Mouse (Mus musculus) midbrain, embryonic 13.5 days (tissue): Measurements from ENCODE around the gene Nr2c2. TPM values are rescaled to one million over a fixed set of nuclear protein-coding genes. Genes with fewer than 3 reads are reported as not detected.

ENCODE experiments used
- ATAC-seq: fragments of 200-750 bp; cut with Nextera tagmentation; 2 replicates; pipeline ENCODE4 v1.8.0; 2017; ENCODE audit warnings: mild to moderate bottlenecking, moderate TSS enrichment, moderate library complexity
- H3K27ac ChIP-seq: fragments of 300-500 bp; sonication (generic); 2 replicates; pipeline ENCODE4 v1.5.1; 2015; ENCODE audit warnings: inconsistent platforms, mild to moderate bottlenecking, moderate library complexity
- H3K27me3 ChIP-seq: fragments of 300-500 bp; sonication (generic); 2 replicates; pipeline ENCODE4 v1.6.1; 2015; ENCODE audit warnings: mild to moderate bottlenecking, inconsistent platforms
- H3K36me3 ChIP-seq: fragments of 300-500 bp; sonication (generic); 2 replicates; pipeline ENCODE4 v1.6.1; 2015; ENCODE audit warnings: mild to moderate bottlenecking, inconsistent platforms
- H3K4me1 ChIP-seq: fragments of 300-500 bp; sonication (generic); replicated peaks from 2 replicates; pipeline ENCODE4 v1.6.1; 2015; ENCODE audit warnings: inconsistent platforms
- H3K4me2 ChIP-seq: fragments of 300-500 bp; sonication (generic); replicated peaks from 2 replicates; pipeline ENCODE4 v1.6.1; 2015; ENCODE audit warnings: moderate library complexity, mild to moderate bottlenecking, inconsistent platforms
- H3K4me3 ChIP-seq: fragments of 300-500 bp; sonication (generic); replicated peaks from 2 replicates; pipeline ENCODE4 v1.5.1; 2015; ENCODE audit warnings: mild to moderate bottlenecking, inconsistent platforms
- H3K9ac ChIP-seq: fragments of 300-500 bp; sonication (generic); replicated peaks from 2 replicates; pipeline ENCODE4 v1.6.1; 2015; ENCODE audit warnings: mild to moderate bottlenecking, inconsistent platforms
- H3K9me3 ChIP-seq: fragments of 300-500 bp; sonication (generic); 2 replicates; pipeline ENCODE4 v1.6.1; 2016; ENCODE audit warnings: mild to moderate bottlenecking, inconsistent platforms
- WGBS: fragments of 180-500 bp; shearing (Covaris S2); methylation state at CpG from one replicate; pipeline ENCODE4 v1.1.7; 2015; 5-methylcytosine and 5-hydroxymethylcytosine counted together
- polyA plus RNA-seq: library from polyadenylated mRNA; unstranded; fragments of >200 nt; fragmentation: Nextera tagmentation; extraction: Ambion mirVana; gene quantifications from 2 replicates; pipeline ENCODE4 v1.2.1, GENCODE M21; 2015

Gene Nr2c2
- polyA plus RNA-seq, result 22.0 and 23.9 TPM in 2 replicates

DNA sequence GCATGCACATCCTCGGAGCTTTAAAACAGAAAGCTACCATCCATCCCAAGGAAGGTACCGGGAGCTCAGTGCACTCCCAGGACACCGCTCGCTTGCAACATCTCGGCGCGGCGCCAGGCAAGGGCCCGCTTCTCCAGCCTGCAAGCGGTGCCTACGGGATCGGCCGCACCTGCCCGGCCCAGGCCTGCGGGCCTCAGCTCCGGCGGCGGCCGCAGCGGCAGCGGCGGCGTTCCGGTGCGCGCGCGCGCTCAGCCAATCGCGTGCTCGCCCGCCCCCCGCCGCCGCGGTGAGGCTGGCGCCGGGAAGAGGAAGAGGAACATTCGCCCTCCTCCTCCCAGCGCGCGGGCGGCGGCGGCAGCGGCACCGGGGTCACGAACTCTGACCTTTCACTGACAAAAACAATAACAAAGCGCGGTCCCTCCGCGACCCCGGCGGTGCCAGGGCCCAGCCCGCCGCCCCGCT lies at the start of gene Nr2c2:
Gene Nr2c2, plus strand, starts transcription at position 261 of the 462 bp plus-strand sequence.
- peak; percentile 60 for ATAC-seq
- Histone ChIP-seq H3K27ac (peak within 1 kb of the TSS; percentile 99), H3K9ac (peak within 1 kb of the TSS; percentile 98), H3K9me3 (no peaks in the 10 kb centered on the region), H3K4me2 (peak within 1 kb of the TSS; percentile 65), H3K27me3 (no peaks in the 10 kb centered on the region), H3K4me3 (peak within 1 kb of the TSS; percentile 97), H3K4me1 (peaks cover 43% of the 10 kb centered on the region), H3K36me3 (no peaks in the 10 kb centered on the region)
- under 1% methylated on average over 55 of the region's 58 CpGs for WGBS

DNA sequence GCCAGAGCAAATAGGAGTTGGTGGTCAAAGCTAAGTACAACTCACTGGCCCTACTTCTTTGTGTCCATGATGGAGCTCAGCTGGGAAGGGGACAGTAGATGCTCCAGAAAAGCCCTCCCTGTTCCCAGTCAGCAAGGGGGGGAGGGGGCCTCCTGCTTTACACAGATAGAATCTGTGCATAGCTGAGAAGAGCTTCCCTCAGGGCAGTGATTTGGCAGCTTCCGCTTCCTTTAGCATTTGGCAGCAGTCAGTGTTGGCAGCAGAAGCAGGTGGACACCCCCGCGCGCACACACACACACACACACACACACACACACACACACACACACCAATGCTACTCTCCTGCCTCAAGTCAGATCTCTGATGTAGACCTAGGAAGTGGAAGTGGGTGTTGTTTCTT lies 49.1 kb upstream of the Nr2c2 start:
- H3K9me3 ChIP-seq, result no peaks in the 10 kb centered on the region
- no peak for ATAC-seq
- H3K4me1 ChIP-seq, result no peaks in the 10 kb centered on the region
- H3K27ac ChIP-seq, result no peak overlapping the region
- no peak overlapping the region for H3K4me3 ChIP-seq
- H3K9ac ChIP-seq, result no peak overlapping the region
- WGBS, result 88% methylated on average over 4 of the region's 4 CpGs
- no peak overlapping the region for H3K4me2 ChIP-seq
- no peaks in the 10 kb centered on the region for H3K36me3 ChIP-seq
- H3K27me3 ChIP-seq, result no peaks in the 10 kb centered on the region

DNA sequence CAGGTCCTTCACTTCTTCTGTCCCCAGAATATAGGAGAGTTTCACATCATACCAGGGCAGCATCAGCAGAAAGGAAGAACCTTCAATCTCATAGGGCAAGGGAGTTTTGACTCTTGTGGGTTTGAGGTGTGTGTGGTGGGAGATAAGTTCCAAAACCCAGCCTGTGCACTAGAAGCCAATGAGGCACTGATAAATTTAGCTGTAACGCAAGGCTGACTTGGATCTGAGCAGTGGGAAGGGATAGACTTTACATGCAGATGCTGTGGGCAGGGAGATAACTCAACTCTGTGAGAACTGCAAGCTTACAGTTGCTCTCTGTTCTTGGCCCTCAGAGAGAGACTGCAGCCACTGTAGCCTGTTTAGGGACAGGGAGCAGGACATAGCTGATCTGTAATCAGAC lies 48.3 kb upstream of the Nr2c2 start:
- Histone ChIP-seq H3K9ac (no peak overlapping the region), H3K4me2 (no peak overlapping the region), H3K4me3 (no peak overlapping the region), H3K4me1 (no peaks in the 10 kb centered on the region), H3K36me3 (no peaks in the 10 kb centered on the region), H3K9me3 (no peaks in the 10 kb centered on the region), H3K27me3 (no peaks in the 10 kb centered on the region), H3K27ac (no peak overlapping the region)
- no peak for ATAC-seq
- WGBS, result 97% methylated on average over 1 of the region's 1 CpGs

DNA sequence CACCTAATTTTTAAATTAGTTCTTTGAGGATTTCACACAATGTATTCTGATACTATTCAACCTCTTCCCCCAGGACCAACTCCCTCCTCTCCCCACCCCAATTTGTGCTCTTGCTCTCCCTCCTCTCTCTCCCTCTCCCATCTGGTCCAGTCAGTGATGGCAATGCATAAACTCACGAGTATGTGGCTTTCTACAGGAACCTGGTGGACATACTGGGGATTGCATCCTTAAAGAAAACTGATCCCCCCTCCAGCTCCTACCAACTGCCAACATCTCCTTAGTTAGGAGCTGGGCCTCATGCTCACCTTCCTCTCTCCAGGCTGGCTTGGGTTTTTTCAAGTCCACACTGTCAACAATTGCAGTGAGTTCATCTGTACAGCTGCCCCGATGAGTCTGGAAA lies 33.4 kb upstream of the Nr2c2 start:
- Histone ChIP-seq H3K9ac (no peak overlapping the region), H3K4me1 (no peaks in the 10 kb centered on the region), H3K36me3 (no peaks in the 10 kb centered on the region), H3K4me3 (no peak overlapping the region), H3K27me3 (no peaks in the 10 kb centered on the region), H3K4me2 (no peak overlapping the region), H3K9me3 (no peaks in the 10 kb centered on the region; the same call in 1 of the 2 replicates), H3K27ac (no peak overlapping the region)
- 52% methylated on average over 2 of the region's 2 CpGs for WGBS
- no peak for ATAC-seq

DNA sequence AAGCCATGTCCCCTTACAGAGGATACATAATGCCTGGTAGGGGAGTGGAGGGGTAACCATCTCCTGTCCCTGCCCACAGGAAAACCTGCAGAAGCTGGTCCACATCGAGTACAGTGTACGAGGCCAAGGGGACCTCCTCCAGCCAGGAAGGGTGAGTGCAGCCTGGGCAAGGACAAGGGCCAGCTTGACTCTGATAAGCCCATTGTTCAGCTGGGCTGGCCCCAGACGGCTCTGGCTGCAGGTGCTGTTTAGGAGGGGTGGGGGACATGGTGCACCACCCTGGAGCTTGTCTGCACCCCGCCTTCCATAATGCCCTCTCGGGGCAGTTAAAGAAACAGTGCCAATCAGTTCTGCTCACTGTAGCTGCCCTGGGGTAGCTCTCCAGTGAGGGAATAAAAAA lies 29.5 kb upstream of the Nr2c2 start:
- H3K4me2 ChIP-seq, result no peak overlapping the region
- 55% methylated on average over 5 of the region's 5 CpGs for WGBS
- H3K4me3 ChIP-seq, result no peak overlapping the region
- no peaks in the 10 kb centered on the region for H3K9me3 ChIP-seq
- no peaks in the 10 kb centered on the region for H3K4me1 ChIP-seq
- no peak overlapping the region for H3K27ac ChIP-seq
- H3K27me3 ChIP-seq, result no peaks in the 10 kb centered on the region
- no peak overlapping the region; the same call in 1 of the 2 replicates for H3K9ac ChIP-seq
- H3K36me3 ChIP-seq, result no peaks in the 10 kb centered on the region
- no peak for ATAC-seq

DNA sequence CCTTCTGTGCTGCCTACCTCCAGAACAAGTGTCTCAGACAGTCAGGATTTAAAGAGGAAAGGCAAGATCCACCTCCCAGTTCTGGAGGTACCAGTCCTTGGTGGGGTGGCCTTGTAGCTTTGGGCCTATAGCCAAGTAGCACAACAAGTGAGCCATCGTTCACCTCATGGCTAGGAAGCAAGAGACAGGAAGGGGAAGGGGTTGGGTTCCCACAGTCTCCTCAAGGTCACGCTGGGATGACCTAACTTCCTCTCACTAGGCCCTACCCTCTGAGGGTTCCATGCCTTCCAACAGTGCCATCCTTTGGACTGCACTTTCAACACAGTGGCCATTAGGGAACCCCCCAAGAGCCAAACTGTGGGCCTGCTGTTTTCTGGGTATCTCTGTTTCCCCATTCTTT lies 27.7 kb upstream of the Nr2c2 start:
- H3K36me3 ChIP-seq, result no peaks in the 10 kb centered on the region
- ATAC-seq, result no peak
- no peak overlapping the region for H3K4me3 ChIP-seq
- H3K27ac ChIP-seq, result no peak overlapping the region
- no peak overlapping the region for H3K4me2 ChIP-seq
- no peaks in the 10 kb centered on the region for H3K27me3 ChIP-seq
- H3K9ac ChIP-seq, result no peak overlapping the region
- WGBS, result 84% methylated on average over 2 of the region's 2 CpGs
- no peaks in the 10 kb centered on the region for H3K9me3 ChIP-seq
- 0 out of 2 replicates have a peak, but pooled peaks cover 3% of the 10 kb centered on the region for H3K4me1 ChIP-seq

DNA sequence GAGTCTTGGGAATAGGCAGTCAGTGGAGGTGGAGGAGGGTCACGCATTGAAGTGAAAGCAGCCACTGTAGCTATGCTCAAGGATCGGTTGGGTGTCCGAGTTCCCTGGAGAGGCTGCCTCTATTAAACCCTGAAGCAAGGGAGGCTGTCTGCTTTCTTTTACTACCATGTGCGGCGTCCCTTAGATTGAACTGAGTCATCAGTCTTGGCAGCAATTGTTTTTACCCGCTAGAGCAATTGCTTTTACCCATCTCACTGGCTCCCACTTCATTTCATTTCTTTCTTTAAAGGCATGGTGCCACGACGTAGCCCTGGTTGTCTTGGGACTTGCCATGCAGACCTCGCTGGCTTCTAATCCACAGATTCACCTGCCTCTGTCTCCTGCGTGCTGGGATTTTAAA lies 27.1 kb upstream of the Nr2c2 start:
- ATAC-seq, result no peak
- H3K9ac ChIP-seq, result no peak overlapping the region
- 80% methylated on average over 10 of the region's 10 CpGs for WGBS

DNA sequence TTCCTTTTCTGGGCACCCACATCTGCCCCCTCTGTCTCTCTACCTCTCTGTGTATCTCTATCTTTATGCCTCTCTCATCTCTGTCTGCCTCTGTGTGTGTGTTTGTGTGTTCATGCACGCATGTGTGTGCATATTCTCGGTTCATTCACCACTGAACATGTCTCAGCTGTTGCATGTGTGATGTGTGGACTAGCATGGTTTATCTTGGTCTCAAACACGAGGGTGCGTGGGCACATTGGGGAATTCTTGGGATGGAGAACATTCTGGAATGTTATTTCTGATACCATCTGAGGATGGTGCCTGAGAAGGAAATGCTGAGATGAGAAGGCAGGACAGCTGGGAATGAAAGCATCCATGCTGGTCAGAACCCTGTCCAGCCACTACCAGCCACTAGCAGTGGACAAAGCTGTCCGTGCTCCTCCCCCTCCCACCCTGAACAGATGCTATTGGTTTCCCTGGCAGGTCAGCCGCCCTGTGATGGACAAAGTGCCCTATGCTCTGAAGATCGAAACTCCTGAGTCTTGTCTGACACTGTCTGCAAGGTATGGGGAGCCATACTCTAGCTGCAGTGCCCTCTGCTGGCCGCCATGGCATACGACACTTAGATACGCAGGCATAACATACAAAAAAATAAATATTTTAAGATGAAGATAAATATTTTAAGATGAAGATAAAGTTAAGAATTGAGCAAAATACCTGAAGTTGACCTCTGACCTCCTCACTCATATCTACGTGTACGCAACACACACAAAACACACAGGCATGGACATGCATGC lies 25.3 kb upstream of the Nr2c2 start:
- H3K9me3 ChIP-seq, result no peaks in the 10 kb centered on the region
- H3K27me3 ChIP-seq, result no peaks in the 10 kb centered on the region
- no peak overlapping the region for H3K27ac ChIP-seq
- peak; percentile 44; the same call in 1 of the 2 replicates for ATAC-seq
- no peak overlapping the region for H3K4me2 ChIP-seq
- H3K9ac ChIP-seq, result no peak overlapping the region
- H3K4me3 ChIP-seq, result no peak overlapping the region
- 0 out of 2 replicates have a peak, but pooled peaks cover 3% of the 10 kb centered on the region for H3K4me1 ChIP-seq
- no peaks in the 10 kb centered on the region for H3K36me3 ChIP-seq
- WGBS, result 53% methylated on average over 12 of the region's 12 CpGs

More for the DNA sequence above, 27.1 kb upstream of the Nr2c2 start:
- Histone ChIP-seq H3K27me3 (no peaks in the 10 kb centered on the region), H3K4me2 (no peak overlapping the region), H3K36me3 (no peaks in the 10 kb centered on the region), H3K4me1 (0 out of 2 replicates have a peak, but pooled peaks cover 3% of the 10 kb centered on the region), H3K4me3 (no peak overlapping the region), H3K27ac (no peak overlapping the region), H3K9me3 (no peaks in the 10 kb centered on the region)

DNA sequence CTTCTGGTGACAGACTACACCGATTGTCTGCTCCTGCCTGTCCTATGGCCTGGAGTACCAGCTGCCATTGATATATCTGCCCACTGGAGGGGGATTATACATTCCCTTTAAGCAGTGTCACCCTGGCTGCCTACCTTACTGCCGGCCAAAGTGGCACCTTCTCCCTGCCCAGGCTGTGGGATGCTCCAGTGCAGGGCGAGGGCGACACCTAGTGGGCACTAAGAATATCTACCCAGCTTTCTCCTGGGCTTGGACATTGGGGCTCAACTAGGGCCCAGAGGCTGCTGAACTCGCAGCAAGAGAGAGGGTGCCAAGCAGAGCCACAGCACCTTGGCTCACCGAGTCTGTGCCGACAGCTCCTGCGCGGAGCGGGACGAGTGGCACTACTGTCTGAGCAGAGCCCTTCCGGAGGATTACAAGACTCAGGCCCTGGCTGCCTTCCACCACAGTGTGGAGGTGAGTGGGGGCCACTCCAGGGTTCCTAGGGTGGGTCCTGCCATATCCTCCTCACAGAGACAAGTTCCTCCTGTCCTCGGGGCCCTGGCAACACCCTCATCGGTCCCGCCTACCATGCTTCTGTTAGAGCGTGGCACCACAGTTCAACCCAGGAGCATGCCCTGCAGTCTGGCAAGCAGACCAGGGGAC lies 23.9 kb upstream of the Nr2c2 start:
- Histone ChIP-seq H3K4me3 (no peak overlapping the region), H3K36me3 (no peaks in the 10 kb centered on the region), H3K27ac (no peak overlapping the region), H3K9me3 (no peaks in the 10 kb centered on the region), H3K4me2 (no peak overlapping the region), H3K27me3 (no peaks in the 10 kb centered on the region), H3K4me1 (0 out of 2 replicates have a peak, but pooled peaks cover 3% of the 10 kb centered on the region), H3K9ac (no peak overlapping the region)
- WGBS, result 32% methylated on average over 16 of the region's 16 CpGs
- peak; percentile 90 for ATAC-seq

DNA sequence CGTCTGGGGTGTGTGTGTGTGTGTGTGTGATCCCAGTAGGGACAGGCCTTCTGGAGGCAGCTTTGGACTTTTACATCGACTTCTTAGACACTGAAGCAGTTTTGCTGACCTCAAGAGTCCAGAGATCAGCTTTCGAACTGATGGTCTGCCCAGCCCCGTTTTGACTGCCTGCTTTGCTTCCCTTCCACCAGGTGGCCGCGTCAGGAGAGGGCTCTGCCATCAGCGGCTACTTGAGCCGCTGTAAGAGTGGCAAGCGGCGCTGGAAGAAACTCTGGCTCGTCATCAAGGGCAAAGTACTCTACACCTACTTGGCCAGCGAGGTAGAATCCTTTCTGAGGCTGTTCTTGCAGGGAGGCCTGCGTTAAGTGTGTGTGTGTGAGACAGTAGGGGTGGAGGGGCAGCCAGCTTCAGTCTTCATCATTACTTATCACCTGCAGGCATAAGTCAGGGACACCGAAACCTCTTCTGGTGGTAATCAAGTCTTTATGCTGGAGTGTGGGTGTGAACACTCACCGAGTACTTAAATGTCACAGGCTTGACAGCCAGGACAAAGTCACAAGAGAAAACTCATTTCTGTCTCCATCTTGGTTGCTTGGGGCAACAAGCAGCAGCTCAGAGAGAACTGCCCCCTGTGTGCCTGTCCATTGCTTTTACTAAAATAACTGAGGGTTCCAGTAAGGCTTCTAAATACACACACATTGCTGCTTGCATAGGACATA lies 19.9 kb upstream of the Nr2c2 start:
- 0 out of 2 replicates have a peak, but pooled peaks cover 3% of the 10 kb centered on the region for H3K4me1 ChIP-seq
- ATAC-seq, result no peak
- H3K4me2 ChIP-seq, result no peak overlapping the region
- H3K9me3 ChIP-seq, result no peaks in the 10 kb centered on the region
- no peak overlapping the region for H3K27ac ChIP-seq
- no peak overlapping the region for H3K4me3 ChIP-seq
- H3K36me3 ChIP-seq, result no peaks in the 10 kb centered on the region
- H3K27me3 ChIP-seq, result no peaks in the 10 kb centered on the region
- WGBS, result 56% methylated on average over 15 of the region's 15 CpGs
- H3K9ac ChIP-seq, result no peak overlapping the region

DNA sequence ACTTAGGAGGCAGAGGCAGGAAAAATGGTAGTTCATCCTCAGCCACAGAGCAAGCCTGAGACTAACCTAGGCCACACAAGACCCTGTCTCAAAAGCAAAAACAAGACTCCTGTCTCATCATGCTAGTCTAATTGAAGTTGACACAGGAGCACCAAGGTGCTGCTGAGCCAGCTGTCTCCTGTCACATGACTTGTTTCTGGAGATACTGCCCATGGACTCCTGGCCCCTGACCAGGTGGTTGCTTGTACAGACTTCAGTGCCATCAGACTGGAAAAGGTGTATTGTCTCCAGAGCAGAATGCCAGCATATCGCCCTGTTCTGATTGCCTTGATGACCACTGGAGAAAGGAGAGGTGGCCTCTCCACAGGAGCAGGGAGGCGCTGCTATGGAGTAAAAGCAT lies 10.5 kb upstream of the Nr2c2 start:
- H3K27ac ChIP-seq, result no peak overlapping the region
- WGBS, result 90% methylated on average over 2 of the region's 2 CpGs
- no peak for ATAC-seq
- no peaks in the 10 kb centered on the region for H3K27me3 ChIP-seq
- H3K36me3 ChIP-seq, result no peaks in the 10 kb centered on the region
- H3K4me1 ChIP-seq, result no peaks in the 10 kb centered on the region
- no peak overlapping the region for H3K9ac ChIP-seq
- H3K4me2 ChIP-seq, result no peak overlapping the region
- H3K4me3 ChIP-seq, result no peak overlapping the region
- no peaks in the 10 kb centered on the region for H3K9me3 ChIP-seq

DNA sequence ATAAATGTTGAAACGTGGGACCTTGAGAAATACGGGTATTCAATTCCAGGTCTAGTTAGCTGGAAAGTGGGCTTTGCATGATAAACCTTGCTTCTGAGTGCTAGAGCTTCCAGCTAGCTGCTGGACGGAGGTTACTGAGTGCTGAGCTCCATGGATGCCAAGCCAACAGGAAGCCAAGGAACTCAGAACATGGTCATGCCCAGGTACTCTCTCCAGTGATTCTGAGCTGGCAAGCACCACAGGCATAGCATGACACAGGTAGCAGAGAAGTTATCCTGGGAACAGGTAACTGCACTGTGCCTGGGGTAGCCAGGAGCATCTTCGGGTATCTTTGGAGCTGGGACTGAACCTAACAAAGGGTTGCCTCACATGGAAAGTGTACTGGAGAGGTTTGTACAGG lies 8.4 kb upstream of the Nr2c2 start:
- no peaks in the 10 kb centered on the region for H3K36me3 ChIP-seq
- H3K9me3 ChIP-seq, result no peaks in the 10 kb centered on the region
- no peaks in the 10 kb centered on the region for H3K4me1 ChIP-seq
- no peak for ATAC-seq
- no peaks in the 10 kb centered on the region for H3K27me3 ChIP-seq
- H3K27ac ChIP-seq, result no peak overlapping the region
- H3K4me2 ChIP-seq, result no peak overlapping the region
- WGBS, result 83% methylated on average over 4 of the region's 4 CpGs
- H3K9ac ChIP-seq, result no peak overlapping the region
- no peak overlapping the region for H3K4me3 ChIP-seq
